Mouse (Mus musculus) brain, embryonic 14.5 days (tissue): ENCODE results near the gene Trim9. TPM values are rescaled to one million over a fixed set of nuclear protein-coding genes. Genes with fewer than 3 reads are reported as not detected.
A peak's percentile ranks its signal among the peaks of the same experiment; 100 is the strongest.

Experiments used
- DNase-seq: peaks from one replicate; pipeline ENCODE4 v3.0.0-alpha.2; 2011; ENCODE audit warnings: low read depth
- CTCF ChIP-seq: fragments of 200-500 bp; IDR thresholded peaks from 2 replicates; pipeline ENCODE4 v1.5.1; 2012; ENCODE audit warnings: inconsistent platforms, mild to moderate bottlenecking, moderate library complexity, borderline replicate concordance; ENCODE audit not compliant: insufficient read depth, insufficient read length; ENCODE audit errors: extremely low read depth
- POLR2A ChIP-seq: fragments of 200-500 bp; IDR thresholded peaks from 2 replicates; pipeline ENCODE4 v1.6.1; 2012; ENCODE audit warnings: mild to moderate bottlenecking, inconsistent platforms, borderline replicate concordance; ENCODE audit not compliant: poor library complexity, insufficient read depth, insufficient read length, severe bottlenecking; ENCODE audit errors: extremely low read depth
- polyA plus RNA-seq: library from polyadenylated mRNA; depleted of rRNA; stranded (reverse); fragments of >200 nt; gene quantifications from 2 replicates; pipeline ENCODE4 v1.2.3, GENCODE M21; 2012

The Trim9 gene
- polyA plus RNA-seq, 1 experiment = 85.7 TPM

- peak; percentile 15; the same call in 1 of the 2 replicates for TF ChIP-seq CTCF
- TF ChIP-seq POLR2A = no peak
- DNase-seq = peak; percentile 51
These were observed 120.1 kb downstream of the Trim9 start for GRCm38 (mm10) chr12:70227121-70227932.

GRCm38 (mm10) chr12:70226655-70227054 is 120.8 kb downstream of the Trim9 start:
- no peak for DNase-seq
- no peak for TF ChIP-seq POLR2A
- no peak for TF ChIP-seq CTCF

DNA sequence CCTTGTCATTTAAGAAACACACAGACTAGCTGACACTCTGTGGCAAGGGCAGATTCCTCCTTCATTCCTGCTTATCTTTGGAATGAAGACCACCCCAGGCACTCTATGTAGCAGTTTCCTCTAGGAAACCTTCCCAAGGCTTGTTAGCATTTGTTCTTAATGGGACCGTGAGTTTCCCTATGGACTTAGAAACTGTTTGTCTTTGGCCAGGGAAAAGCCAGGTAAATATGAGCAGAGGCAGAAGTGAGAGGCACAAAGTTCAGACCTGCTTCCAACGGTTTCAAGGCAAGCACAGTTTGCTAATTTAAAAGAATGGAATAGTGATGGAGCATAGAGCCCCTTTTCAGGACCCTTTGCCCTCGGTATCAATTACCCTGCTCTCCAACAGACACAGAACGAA is 124.1 kb downstream of the Trim9 start:
- DNase-seq = no peak
- TF ChIP-seq CTCF (no peak), POLR2A (no peak)

DNA sequence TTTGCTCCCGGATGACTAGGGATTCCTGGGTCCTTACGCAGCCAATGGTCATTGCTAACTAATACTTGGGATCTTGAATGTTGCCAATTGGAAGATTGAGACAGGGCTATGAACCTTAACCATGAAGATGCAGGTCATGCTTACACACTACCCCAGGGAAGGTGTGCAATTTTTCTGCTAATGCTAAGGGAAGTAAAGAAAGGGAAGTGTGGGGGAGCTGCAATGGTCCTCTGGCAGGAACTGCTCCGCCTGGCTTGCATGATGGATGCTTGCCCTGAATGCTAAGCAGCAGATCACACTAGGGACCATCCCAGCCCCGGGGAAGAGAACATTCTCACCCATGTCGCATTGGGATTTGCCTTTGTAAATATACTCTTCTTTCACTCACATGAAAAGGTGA is 126.0 kb downstream of the Trim9 start:
- no peak for TF ChIP-seq CTCF
- no peak for TF ChIP-seq POLR2A
- DNase-seq = no peak

DNA sequence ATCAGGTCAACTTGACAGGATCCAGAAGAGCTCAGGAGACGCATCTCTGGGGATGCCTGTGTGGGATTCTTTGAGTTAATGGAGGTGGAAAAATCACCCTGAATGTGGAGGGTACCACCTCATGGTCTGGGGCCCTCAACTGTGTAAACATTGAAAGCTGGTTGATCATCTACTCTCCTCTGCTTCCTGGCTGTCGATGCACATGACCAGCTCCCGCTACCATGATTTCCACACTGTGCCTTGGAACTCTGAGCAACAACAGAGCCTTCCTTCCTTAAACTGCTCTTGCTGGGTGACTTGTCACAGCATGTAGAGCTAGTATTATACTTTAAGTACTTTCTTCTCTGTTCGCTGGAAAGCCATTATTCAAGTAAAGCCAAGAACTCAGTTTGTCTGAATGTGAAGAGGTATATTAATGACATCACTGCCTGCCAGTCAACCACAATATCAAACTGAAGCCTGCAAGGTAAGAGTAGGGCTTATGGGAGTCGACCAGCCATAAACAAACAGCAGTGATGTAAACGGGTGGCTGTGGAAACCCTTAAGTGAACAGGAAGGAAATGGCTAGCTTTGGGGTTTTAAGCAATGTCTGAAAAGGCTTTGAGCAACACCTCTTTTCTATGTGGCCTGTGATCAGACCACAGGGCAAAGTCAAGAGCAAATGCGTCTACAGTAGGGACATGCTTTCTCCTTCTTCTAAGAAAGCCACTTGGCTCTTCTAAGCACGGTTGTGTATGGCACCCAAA is 128.4 kb downstream of the Trim9 start:
- no peak for DNase-seq
- TF ChIP-seq CTCF (no peak), POLR2A (no peak)

DNA sequence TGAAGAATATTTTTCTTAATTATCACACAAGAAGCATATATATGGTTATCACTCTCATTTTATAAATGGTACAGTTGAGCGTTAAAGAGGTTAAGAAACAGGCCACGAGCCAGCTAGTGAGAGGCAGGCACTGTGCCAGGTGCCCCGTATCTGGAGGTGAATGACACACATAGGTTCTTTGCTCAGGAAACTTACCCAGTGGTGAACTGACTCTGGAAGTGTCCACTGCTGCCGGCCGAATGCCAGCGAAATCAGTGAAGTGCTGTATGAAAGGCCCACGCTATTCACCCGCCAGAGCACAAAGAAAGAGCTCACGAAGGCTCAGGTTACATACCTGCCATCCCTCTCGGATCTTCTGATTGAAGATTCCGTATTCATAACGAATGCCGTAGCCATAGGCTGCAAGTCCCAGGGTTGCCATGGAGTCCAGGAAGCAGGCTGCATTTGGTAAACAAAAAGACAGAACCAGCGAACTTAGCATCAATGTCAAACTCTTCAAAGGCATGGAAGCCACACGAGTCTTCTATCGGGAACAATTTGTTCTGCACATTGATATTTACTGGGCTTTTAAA is 131.1 kb downstream of the Trim9 start:
- TF ChIP-seq CTCF (no peak), POLR2A (no peak)
- DNase-seq = peak; percentile 62

- no peak for DNase-seq
- TF ChIP-seq POLR2A (no peak), CTCF (no peak)
These were observed 133.1 kb downstream of the Trim9 start for GRCm38 (mm10) chr12:70214281-70214680.

DNA sequence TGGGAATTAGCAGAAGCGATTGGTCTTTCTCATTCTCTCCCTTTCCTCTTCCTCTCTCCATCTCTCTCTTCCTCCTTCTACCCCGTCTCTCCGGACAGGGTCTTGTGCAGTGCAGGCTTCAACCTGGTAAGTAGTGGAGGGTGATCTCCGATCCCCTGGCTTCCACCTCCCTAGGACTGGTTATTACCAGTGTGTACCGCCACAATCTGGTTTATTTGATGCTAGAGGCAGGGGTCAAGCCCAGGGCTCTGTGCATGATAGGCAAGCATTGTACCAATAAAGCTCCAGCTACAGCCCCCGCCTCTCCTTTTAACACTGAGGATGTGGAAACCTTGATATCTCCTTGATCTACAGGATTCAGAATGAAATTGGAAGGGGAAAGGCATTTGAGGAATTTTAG is 133.8 kb downstream of the Trim9 start:
- no peak for TF ChIP-seq POLR2A
- TF ChIP-seq CTCF = no peak
- DNase-seq = no peak

DNA sequence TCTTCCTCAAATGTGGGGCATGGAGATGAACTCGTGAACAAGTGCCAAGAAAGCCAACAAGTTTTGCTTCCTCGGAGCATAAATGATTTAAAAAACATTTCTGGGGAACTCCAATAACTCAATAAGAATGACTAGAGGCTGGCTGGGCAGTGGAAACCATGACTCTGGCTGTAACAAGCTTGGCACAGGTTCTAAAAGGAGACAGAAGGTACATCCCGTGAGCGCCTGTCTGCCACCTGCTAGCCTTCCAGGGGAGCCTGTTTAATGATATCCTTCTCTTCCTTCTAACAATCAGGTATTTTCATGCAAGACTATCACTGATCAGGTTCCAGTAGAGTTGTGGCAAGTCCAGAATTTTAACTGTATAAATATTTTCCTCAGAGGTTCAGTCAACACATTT is 134.9 kb downstream of the Trim9 start:
- no peak for DNase-seq
- TF ChIP-seq POLR2A = no peak
- no peak for TF ChIP-seq CTCF

DNA sequence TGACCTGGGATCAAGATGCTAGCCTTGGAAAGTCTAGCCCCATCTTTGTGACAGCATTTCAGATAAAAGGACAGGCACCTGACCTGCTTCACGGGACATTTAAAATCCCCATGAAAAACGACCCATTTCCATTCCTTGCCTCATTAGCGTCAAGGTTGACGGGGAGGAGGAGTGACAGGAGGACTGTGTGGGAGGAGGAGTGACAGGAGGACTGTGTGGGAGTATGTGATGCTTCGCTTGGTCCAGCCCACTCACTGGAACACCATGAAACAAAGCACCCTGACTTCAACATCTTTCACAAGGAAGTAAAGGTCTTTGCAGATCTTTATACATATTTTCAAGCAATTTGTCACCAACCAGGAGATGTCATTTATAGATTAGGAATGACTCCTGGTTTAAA is 139.2 kb downstream of the Trim9 start:
- no peak for TF ChIP-seq POLR2A
- TF ChIP-seq CTCF = no peak
- no peak for DNase-seq

- TF ChIP-seq POLR2A (no peak), CTCF (no peak)
- DNase-seq = no peak
These were observed 143.0 kb downstream of the Trim9 start for GRCm38 (mm10) chr12:70204433-70204832.
